25 mouse cellular contexts compared by ENCODE assay signal in genomic region chr6:86016793-86017350, GRCm38 (mm10). TPM values are rescaled to one million over a fixed set of nuclear protein-coding genes. Genes with fewer than 3 reads are reported as not detected.
"Had no signal": no experiment of that assay in that cellular context is flagged by ENCODE, and none has a peak within 500 bp of the region (broad histone marks: within the 10 kb centered on the region; RNA-seq: fewer than 3 reads in every experiment).

No protein-coding gene starts in this region.

- H3K4me2 ChIP-seq: intestine, embryonic 15.5 days; neural tube, embryonic 15.5 days had no signal

- H3K9ac ChIP-seq: intestine, embryonic 15.5 days; liver, embryonic 14.5 days; neural tube, embryonic 15.5 days had no signal

- H3K27ac ChIP-seq: intestine, embryonic 15.5 days; left cerebral cortex, adult 2 months; liver, embryonic 14.5 days; midbrain, embryonic 10.5 days; neural tube, embryonic 15.5 days had no signal

- DNase-seq: kidney, adult 8-10 months; kidney, postnatal 14 days; liver; lung, adult 2 months; lung, postnatal 36 days; midbrain, embryonic 14.5 days; right cerebral cortex, adult 18-20 months; right cerebral cortex, postnatal 25 days; thymus, adult 18-20 months; thymus, postnatal 14 days had no signal

- H3K27me3 ChIP-seq: intestine, embryonic 15.5 days; neural tube, embryonic 15.5 days had no signal

- H3K4me1 ChIP-seq: intestine, embryonic 15.5 days; midbrain, embryonic 10.5 days; neural tube, embryonic 15.5 days had no signal

- H3K9me3 ChIP-seq: intestine, embryonic 15.5 days; midbrain, embryonic 10.5 days; neural tube, embryonic 15.5 days had no signal

- H3K4me3 ChIP-seq: intestine, embryonic 15.5 days; left cerebral cortex, adult 2 months; midbrain, embryonic 10.5 days; myocyte; neural tube, embryonic 15.5 days had no signal

- H3K36me3 ChIP-seq: intestine, embryonic 15.5 days; midbrain, embryonic 10.5 days; neural tube, embryonic 15.5 days had no signal

- ATAC-seq: intestine, embryonic 15.5 days; lung, postnatal 0 days had no signal

RNA-seq across cellular contexts. Expression of gene Figla, which starts 0.9 kb away (rescaled TPM):
- total RNA-seq: layer of hippocampus, adult 8-10 months; layer of hippocampus, postnatal 14 days; left cerebral cortex, adult 2 months; left cerebral cortex, postnatal 14 days; megakaryocyte progenitor cell, adult 5-6 weeks had no signal
- polyA plus RNA-seq: intestine, embryonic 15.5 days; large intestine, adult 2 months; limb, embryonic 11.5 days; liver, embryonic 14.5 days; lung, adult 2 months; lung, postnatal 0 days; midbrain, embryonic 10.5 days; midbrain, embryonic 14.5 days; myocyte; neural tube, embryonic 11.5 days; neural tube, embryonic 15.5 days; small intestine, adult 2 months had no signal
